Mouse (Mus musculus) megakaryocyte, embryonic 14.5 days (primary cell): ENCODE data around the gene Pros1.

Experiments used
- FLI1 ChIP-seq: IDR thresholded peaks from 2 replicates; pipeline ENCODE4 v1.6.1; 2012; ENCODE audit warnings: low read length, inconsistent platforms, mixed read lengths
- GATA1 ChIP-seq: IDR thresholded peaks from 3 replicates; pipeline ENCODE4 v1.6.1; 2012; ENCODE audit warnings: mixed read lengths, low read length, inconsistent platforms, borderline replicate concordance

GRCm38 (mm10) chr16:62971673-62972332, 117.7 kb downstream of the Pros1 start:
- TF ChIP-seq GATA1, result no peak
- TF ChIP-seq FLI1, result no peak
